Mouse (Mus musculus): ENCODE data around the gene Fam57a.

DNA sequence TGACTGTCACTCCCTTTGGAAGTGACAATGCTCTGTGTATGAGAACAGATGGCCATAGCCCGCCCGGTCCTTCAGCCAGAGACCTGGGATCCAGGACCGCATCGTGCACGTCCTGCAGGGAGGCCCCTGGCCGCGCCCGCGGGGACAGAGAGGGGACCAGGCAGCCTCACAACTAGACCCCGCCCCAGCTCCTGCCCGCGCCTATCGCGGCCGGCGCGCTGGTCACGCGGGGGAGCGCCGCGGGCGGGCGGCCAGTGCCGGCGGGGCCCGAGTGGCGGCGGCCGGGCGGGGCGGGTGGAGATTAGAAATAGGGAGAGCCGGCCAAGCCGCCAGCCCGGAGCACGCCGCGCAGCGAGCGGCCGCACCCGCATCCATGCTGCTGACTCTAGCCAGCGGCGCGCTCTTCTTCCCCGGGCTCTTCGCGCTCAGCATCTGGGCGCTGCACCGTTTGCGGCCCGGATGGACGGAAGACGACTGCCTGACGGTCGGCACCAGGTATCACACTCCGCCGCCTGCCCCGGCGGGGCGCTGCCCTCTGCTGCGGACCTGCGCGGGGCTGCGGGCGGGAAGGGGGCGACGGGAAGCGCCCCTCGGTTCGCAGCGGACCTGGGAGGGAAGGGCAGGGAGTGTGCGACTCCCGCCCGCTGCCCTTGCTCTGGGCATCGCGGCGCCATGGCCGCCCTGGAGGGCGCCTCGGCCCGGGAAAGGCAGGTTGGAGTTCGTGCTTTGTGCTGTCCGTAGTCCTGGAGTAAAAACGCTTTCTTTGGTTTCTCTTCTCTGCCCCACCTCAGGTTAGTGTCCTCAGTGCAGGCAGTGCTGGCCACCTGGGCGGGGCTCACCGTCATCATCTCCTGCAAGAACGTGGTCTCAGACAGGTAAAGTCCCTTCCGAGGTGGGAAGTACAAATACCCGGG lies 22.5 kb downstream of the Fam57a start:
- TF ChIP-seq TAL1 (conservative IDR thresholded peaks at IDR 0.05; ENCODE audit: low read depth, low read length) (no peak), CTCF (IDR thresholded peaks at IDR 0.05; ENCODE audit: low read depth, low read length) (no peak), GATA1 (IDR thresholded peaks at IDR 0.05; ENCODE audit: borderline replicate concordance, low read length) (no peak), POLR2AphosphoS5 (IDR thresholded peaks at IDR 0.05; ENCODE audit: insufficient replicate concordance, low read depth, low read length) (no peak)

All from G1E (cell line).